Mouse (Mus musculus) neural tube, embryonic 14.5 days (tissue): ENCODE results near the gene Phc1. TPM values are rescaled to one million over a fixed set of nuclear protein-coding genes. Genes with fewer than 3 reads are reported as not detected.

Source experiments
- ATAC-seq: fragments of 200-750 bp; cut with Nextera tagmentation; 2 replicates; pipeline ENCODE4 v1.8.0; 2017; ENCODE audit warnings: low read depth, mild to moderate bottlenecking, moderate TSS enrichment, moderate library complexity
- H3K27ac ChIP-seq: fragments of 300-500 bp; sonication (generic); 2 replicates; pipeline ENCODE4 v1.5.1; 2014; ENCODE audit warnings: low read depth, mild to moderate bottlenecking, control low read depth, low read length, moderate library complexity, mixed read lengths
- H3K27me3 ChIP-seq: fragments of 300-500 bp; sonication (generic); 2 replicates; pipeline ENCODE4 v1.6.1; 2014; ENCODE audit warnings: low read length; ENCODE audit not compliant: control insufficient read depth, insufficient read depth
- H3K36me3 ChIP-seq: fragments of 300-500 bp; sonication (generic); 2 replicates; pipeline ENCODE4 v1.6.1; 2014; ENCODE audit warnings: low read length, mixed read lengths; ENCODE audit not compliant: control insufficient read depth, insufficient read depth
- H3K4me1 ChIP-seq: fragments of 300-500 bp; sonication (generic); 2 replicates; pipeline ENCODE4 v1.6.1; 2014; ENCODE audit warnings: low read length; ENCODE audit not compliant: control insufficient read depth, insufficient read depth
- H3K4me2 ChIP-seq: fragments of 300-500 bp; sonication (generic); 2 replicates; pipeline ENCODE4 v1.6.1; 2014; ENCODE audit warnings: mild to moderate bottlenecking, low read depth, low read length, control low read depth
- H3K4me3 ChIP-seq: fragments of 300-500 bp; sonication (generic); 2 replicates; pipeline ENCODE4 v1.5.1; 2014; ENCODE audit warnings: low read depth, low read length, control low read depth, mixed read lengths
- H3K9ac ChIP-seq: fragments of 300-500 bp; sonication (generic); replicated peaks from 2 replicates; pipeline ENCODE4 v1.6.1; 2014; ENCODE audit warnings: low read depth, mild to moderate bottlenecking, control low read depth, low read length, mixed read lengths
- H3K9me3 ChIP-seq: fragments of 300-500 bp; sonication (generic); 2 replicates; pipeline ENCODE4 v1.6.1; 2016; ENCODE audit warnings: low read length; ENCODE audit not compliant: control insufficient read depth
- WGBS: fragments of 180-500 bp; shearing (Covaris S2); extraction: QIAGEN DNeasy Blood & Tissue Kit; methylation state at CpG from one replicate; pipeline ENCODE4 v1.1.7; 2014; 5-methylcytosine and 5-hydroxymethylcytosine counted together
- polyA plus RNA-seq: library from polyadenylated mRNA; unstranded; fragments of >200 nt; fragmentation: Nextera tagmentation; extraction: Ambion mirVana; gene quantifications from 2 replicates; pipeline ENCODE4 v1.2.1, GENCODE M21; 2014

The Phc1 gene
- polyA plus RNA-seq, 1 experiment from 2014 or later: 41.9 TPM

GRCm38 (mm10) chr6:122283429-122283828, 56.9 kb downstream of the Phc1 start:
- Histone ChIP-seq H3K27me3 (no peaks in the 10 kb centered on the region), H3K36me3 (no peaks in the 10 kb centered on the region), H3K4me3 (no peak overlapping the region), H3K4me1 (no peaks in the 10 kb centered on the region), H3K9ac (no peak overlapping the region), H3K4me2 (no peak overlapping the region), H3K27ac (no peak overlapping the region), H3K9me3 (no peaks in the 10 kb centered on the region)
- ATAC-seq: no peak
- 94% methylated on average over 2 of the region's 2 CpGs for WGBS

GRCm38 (mm10) chr6:122282782-122283181, 57.6 kb downstream of the Phc1 start, which contains the start of gene Klrg1:
Gene Klrg1, minus strand, starts transcription at chr6:122282882.
- H3K27me3 ChIP-seq: no peaks in the 10 kb centered on the region
- no peaks in the 10 kb centered on the region for H3K9me3 ChIP-seq
- no peak within 1 kb of the TSS for H3K4me3 ChIP-seq
- H3K4me2 ChIP-seq: no peak within 1 kb of the TSS
- H3K27ac ChIP-seq: no peak within 1 kb of the TSS
- H3K9ac ChIP-seq: no peak within 1 kb of the TSS
- no peaks in the 10 kb centered on the region for H3K4me1 ChIP-seq
- WGBS: 86% methylated on average over 6 of the region's 6 CpGs
- ATAC-seq: no peak
- H3K36me3 ChIP-seq: no peaks in the 10 kb centered on the region

DNA sequence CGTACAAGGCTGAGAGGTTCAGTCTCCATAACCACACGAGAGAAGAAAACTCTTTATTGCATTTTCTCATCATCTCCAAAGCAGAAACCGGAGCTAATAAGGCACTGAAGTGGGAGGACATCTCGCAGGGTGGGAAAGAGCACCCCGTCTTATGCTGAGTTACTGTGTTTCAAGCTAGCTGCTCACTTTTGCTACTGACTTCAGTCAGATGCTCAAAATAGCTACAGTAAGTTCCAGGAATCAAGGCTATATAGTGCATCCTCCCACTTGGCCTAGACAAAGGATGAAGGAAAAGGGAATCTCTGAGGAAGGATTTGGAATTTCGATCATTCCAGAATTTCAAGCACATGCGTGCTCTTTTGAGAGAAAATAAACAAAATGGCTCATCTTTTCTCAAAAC, 63.8 kb downstream of the Phc1 start:
- H3K4me1 ChIP-seq: no peaks in the 10 kb centered on the region
- ATAC-seq: no peak
- H3K4me2 ChIP-seq: no peak overlapping the region
- no peaks in the 10 kb centered on the region for H3K9me3 ChIP-seq
- WGBS: 86% methylated on average over 7 of the region's 7 CpGs
- H3K4me3 ChIP-seq: no peak overlapping the region
- no peak overlapping the region for H3K9ac ChIP-seq
- no peak overlapping the region for H3K27ac ChIP-seq
- no peaks in the 10 kb centered on the region for H3K36me3 ChIP-seq
- H3K27me3 ChIP-seq: no peaks in the 10 kb centered on the region

- Histone ChIP-seq H3K9me3 (no peaks in the 10 kb centered on the region), H3K4me1 (no peaks in the 10 kb centered on the region), H3K4me3 (no peak overlapping the region), H3K27me3 (no peaks in the 10 kb centered on the region), H3K9ac (no peak overlapping the region), H3K27ac (no peak overlapping the region), H3K4me2 (no peak overlapping the region), H3K36me3 (no peaks in the 10 kb centered on the region)
- no peak for ATAC-seq
- 69% methylated on average over 5 of the region's 5 CpGs for WGBS
Measured at GRCm38 (mm10) chr6:122274546-122274945, 65.8 kb downstream of the Phc1 start.

DNA sequence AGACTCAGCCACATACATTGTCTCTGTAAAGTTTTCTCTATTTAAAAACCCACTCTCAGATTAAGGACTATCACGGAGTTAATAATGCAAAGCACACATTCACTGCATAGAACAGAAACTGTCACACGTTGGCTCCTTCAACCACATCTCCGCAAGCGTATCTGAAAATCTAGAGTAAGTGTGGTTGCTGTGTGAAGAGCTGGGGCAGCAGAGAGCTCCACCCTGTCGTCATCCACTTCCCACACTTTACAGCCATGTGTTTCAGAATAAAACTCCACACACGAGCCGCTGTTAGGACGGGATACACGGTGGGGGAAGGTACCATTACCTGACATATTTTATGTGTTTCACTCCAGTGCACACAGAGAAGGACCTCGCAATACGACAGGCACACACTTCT, 70.2 kb downstream of the Phc1 start:
- no peak for ATAC-seq
- Histone ChIP-seq H3K4me3 (no peak overlapping the region), H3K27me3 (no peaks in the 10 kb centered on the region), H3K36me3 (no peaks in the 10 kb centered on the region), H3K9me3 (no peaks in the 10 kb centered on the region), H3K4me2 (no peak overlapping the region), H3K27ac (no peak overlapping the region), H3K4me1 (no peaks in the 10 kb centered on the region), H3K9ac (no peak overlapping the region)
- WGBS: 72% methylated on average over 11 of the region's 11 CpGs

DNA sequence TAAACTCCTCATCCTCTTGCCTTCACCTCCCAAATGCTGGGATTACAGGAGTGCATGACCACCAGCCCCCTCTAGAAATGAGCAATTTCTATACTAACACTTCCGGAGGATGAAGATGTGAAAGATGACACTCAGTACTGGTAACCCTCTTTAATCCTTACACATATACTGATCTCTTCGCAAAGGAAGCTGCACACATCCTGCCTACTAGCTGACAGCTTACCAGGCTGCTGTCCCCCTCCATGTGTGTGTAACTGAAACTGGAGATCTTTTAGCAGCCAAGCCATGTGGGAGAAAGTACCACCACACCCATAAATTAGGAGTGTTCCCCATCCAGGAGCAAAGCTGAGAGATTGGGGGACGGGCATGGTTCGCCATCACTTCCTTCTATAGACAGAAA, 71.2 kb downstream of the Phc1 start:
- Histone ChIP-seq H3K27me3 (no peaks in the 10 kb centered on the region), H3K4me2 (no peak overlapping the region), H3K27ac (no peak overlapping the region), H3K9ac (no peak overlapping the region), H3K36me3 (no peaks in the 10 kb centered on the region), H3K4me1 (no peaks in the 10 kb centered on the region), H3K9me3 (no peaks in the 10 kb centered on the region), H3K4me3 (no peak overlapping the region)
- 90% methylated on average over 4 of the region's 4 CpGs for WGBS
- no peak for ATAC-seq

GRCm38 (mm10) chr6:122268561-122268960, 71.8 kb downstream of the Phc1 start:
- H3K4me1 ChIP-seq: no peaks in the 10 kb centered on the region
- no peaks in the 10 kb centered on the region for H3K36me3 ChIP-seq
- H3K27me3 ChIP-seq: no peaks in the 10 kb centered on the region
- H3K9ac ChIP-seq: no peak overlapping the region
- no peak overlapping the region for H3K4me2 ChIP-seq
- WGBS: 59% methylated on average over 3 of the region's 3 CpGs
- ATAC-seq: no peak
- no peaks in the 10 kb centered on the region for H3K9me3 ChIP-seq
- H3K4me3 ChIP-seq: no peak overlapping the region
- no peak overlapping the region for H3K27ac ChIP-seq

Other genes starting within 250 kb of the Phc1 start
- 0.81 and 1.3 TPM in 2 replicates for gene Klrg1, start 57.7 kb downstream of the Phc1 start, polyA plus RNA-seq
- 46.1 and 62.0 TPM in 2 replicates for gene M6pr, start 31.8 kb downstream of the Phc1 start, polyA plus RNA-seq
- gene Rimklb, start 158.2 kb upstream of the Phc1 start, polyA plus RNA-seq: 123 and 125 TPM in 2 replicates
- gene Mfap5, start 165.3 kb upstream of the Phc1 start, polyA plus RNA-seq: 1.8 and 5.5 TPM in 2 replicates
- gene Aicda, start 213.2 kb upstream of the Phc1 start, polyA plus RNA-seq: 0.99 and 1.1 TPM in 2 replicates